Mouse (Mus musculus): ENCODE data around the gene Rbm33. TPM values are rescaled to one million over a fixed set of nuclear protein-coding genes. Genes with fewer than 3 reads are reported as not detected.

Gene Rbm33
- polyA plus RNA-seq, 1 experiment from 2014 or later = 16.0 TPM

GRCm38 (mm10) chr5:28465099-28465406 is 148.1 kb downstream of the Rbm33 start:
- H3K4me3 ChIP-seq (replicated peaks) = peak overlapping the region; percentile 54
- peak overlapping the region; percentile 93 for H3K4me2 ChIP-seq
- no peak overlapping the region for H3K27ac ChIP-seq
- peaks cover 100% of the 10 kb centered on the region for H3K27me3 ChIP-seq
- no peaks in the 10 kb centered on the region for H3K9me3 ChIP-seq
- ATAC-seq (ENCODE audit: insufficient number of reproducible peaks, insufficient read depth, low FRiP score, low TSS enrichment, low read depth) = no peak
- peaks cover 47% of the 10 kb centered on the region for H3K4me1 ChIP-seq (replicated peaks)
- H3K36me3 ChIP-seq = no peaks in the 10 kb centered on the region
- 0 out of 2 replicates have a peak overlapping the region, but pooled peaks have one; percentile 12 for H3K9ac ChIP-seq (replicated peaks)
- WGBS = under 1% methylated on average over 29 of the region's 29 CpGs

DNA sequence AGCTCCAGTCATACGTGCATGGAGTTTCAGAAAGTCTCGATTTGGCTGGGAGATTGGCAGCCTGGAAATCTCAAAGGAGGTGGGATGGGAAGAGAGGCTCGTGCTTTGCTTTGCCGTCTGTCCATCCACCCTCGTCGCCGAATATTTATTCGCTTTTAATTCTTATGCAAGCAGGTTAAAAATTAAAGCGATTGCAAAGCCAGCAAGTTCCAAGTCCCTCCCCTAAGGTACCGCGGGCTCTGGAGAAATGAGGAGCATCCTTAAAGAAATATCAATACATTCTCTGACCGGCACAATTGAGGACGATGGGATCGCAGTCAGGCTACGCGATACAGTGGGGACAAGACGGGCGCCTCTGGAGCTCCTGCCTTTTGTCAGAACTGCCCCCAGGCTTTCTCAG is 148.6 kb downstream of the Rbm33 start:
- Histone ChIP-seq H3K9me3 (no peaks in the 10 kb centered on the region), H3K9ac (replicated peaks) (no peak overlapping the region), H3K27me3 (peaks cover 100% of the 10 kb centered on the region), H3K27ac (no peak overlapping the region), H3K4me3 (replicated peaks) (peak overlapping the region; percentile 54), H3K36me3 (no peaks in the 10 kb centered on the region), H3K4me2 (peak overlapping the region; percentile 93), H3K4me1 (replicated peaks) (peaks cover 42% of the 10 kb centered on the region)
- ATAC-seq (ENCODE audit: insufficient number of reproducible peaks, insufficient read depth, low FRiP score, low TSS enrichment, low read depth) = no peak
- 1% methylated on average over 18 of the region's 18 CpGs for WGBS

DNA sequence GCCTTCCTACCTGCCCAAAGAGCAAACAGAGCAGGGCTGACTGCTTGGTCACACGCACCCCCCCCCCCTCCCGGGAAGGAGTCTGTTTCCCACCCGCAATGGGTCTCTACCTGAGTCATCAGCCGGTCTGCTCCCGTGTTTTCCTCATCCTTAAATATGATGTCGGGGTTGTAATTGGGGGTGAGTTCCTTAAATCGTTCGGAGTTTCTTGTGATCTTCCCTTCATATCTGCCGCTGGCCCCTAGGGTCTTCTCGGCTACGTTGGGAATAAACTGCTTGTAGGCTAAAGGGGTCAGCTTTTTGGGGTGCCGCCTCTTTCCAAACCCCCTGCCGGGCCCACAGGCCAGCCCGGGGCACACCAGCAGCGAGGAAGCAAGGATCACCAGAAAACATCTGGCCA is 149.4 kb downstream of the Rbm33 start:
- H3K9me3 ChIP-seq = no peaks in the 10 kb centered on the region
- WGBS = 1% methylated on average over 15 of the region's 15 CpGs
- H3K4me2 ChIP-seq = peak overlapping the region; percentile 58
- 0 out of 2 replicates have a peak overlapping the region, but pooled peaks have one; percentile 23 for H3K9ac ChIP-seq (replicated peaks)
- ATAC-seq (ENCODE audit: insufficient number of reproducible peaks, insufficient read depth, low FRiP score, low TSS enrichment, low read depth) = no peak
- H3K27me3 ChIP-seq = peaks cover 100% of the 10 kb centered on the region
- peak overlapping the region; percentile 36 for H3K4me3 ChIP-seq (replicated peaks)
- H3K27ac ChIP-seq = no peak overlapping the region
- peaks cover 36% of the 10 kb centered on the region for H3K4me1 ChIP-seq (replicated peaks)
- no peaks in the 10 kb centered on the region for H3K36me3 ChIP-seq

- Histone ChIP-seq H3K4me1 (replicated peaks) (peaks cover 36% of the 10 kb centered on the region), H3K27ac (no peak within 1 kb of the TSS), H3K9ac (replicated peaks) (0 out of 2 replicates have a peak within 1 kb of the TSS, but pooled peaks have one; percentile 23), H3K36me3 (no peaks in the 10 kb centered on the region), H3K27me3 (peaks cover 100% of the 10 kb centered on the region), H3K9me3 (no peaks in the 10 kb centered on the region), H3K4me2 (peak within 1 kb of the TSS; percentile 58), H3K4me3 (replicated peaks) (peak within 1 kb of the TSS; percentile 36)
- ATAC-seq (ENCODE audit: insufficient number of reproducible peaks, insufficient read depth, low FRiP score, low TSS enrichment, low read depth) = no peak
- 1% methylated on average over 31 of the region's 31 CpGs for WGBS
Measured at GRCm38 (mm10) chr5:28466760-28467306, 149.9 kb downstream of the Rbm33 start, which contains the start of gene Shh. Shh (minus strand) TSS chr5:28467256.

Other genes with a start within 250 kb of the Rbm33 start
- 66.5 and 67.8 TPM in 2 replicates for gene Insig1, start 245.8 kb upstream of the Rbm33 start, polyA plus RNA-seq (2016; fragmentation: Nextera tagmentation; extraction: Ambion mirVana)
- gene En2, start 151.4 kb upstream of the Rbm33 start, polyA plus RNA-seq (2016; fragmentation: Nextera tagmentation; extraction: Ambion mirVana) = not detected in 2 replicates
- gene Cnpy1, start 71.3 kb upstream of the Rbm33 start, polyA plus RNA-seq (2016; fragmentation: Nextera tagmentation; extraction: Ambion mirVana) = 0.10 TPM in 1 of 2 replicates, not detected in the other
- 0.08 and 0.09 TPM in 2 replicates for gene Shh, start 150.1 kb downstream of the Rbm33 start, polyA plus RNA-seq (2016; fragmentation: Nextera tagmentation; extraction: Ambion mirVana)